Mouse (Mus musculus) frontal cortex, postnatal 36 days (tissue): ENCODE results near the gene Phtf1.

Experiments
- DNase-seq, 2 experiments: peaks; one replicate each; pipeline ENCODE4 v3.0.0; 2022; ENCODE audit warnings: low spot score in 2 of 2

Phtf1 gene

GRCm38 (mm10) chr3:103967861-103968691 lies at the start of gene Phtf1:
TSS of gene Phtf1 (plus strand) at chr3:103968110.
- DNase-seq: peak; percentile 85 to 89

DNA sequence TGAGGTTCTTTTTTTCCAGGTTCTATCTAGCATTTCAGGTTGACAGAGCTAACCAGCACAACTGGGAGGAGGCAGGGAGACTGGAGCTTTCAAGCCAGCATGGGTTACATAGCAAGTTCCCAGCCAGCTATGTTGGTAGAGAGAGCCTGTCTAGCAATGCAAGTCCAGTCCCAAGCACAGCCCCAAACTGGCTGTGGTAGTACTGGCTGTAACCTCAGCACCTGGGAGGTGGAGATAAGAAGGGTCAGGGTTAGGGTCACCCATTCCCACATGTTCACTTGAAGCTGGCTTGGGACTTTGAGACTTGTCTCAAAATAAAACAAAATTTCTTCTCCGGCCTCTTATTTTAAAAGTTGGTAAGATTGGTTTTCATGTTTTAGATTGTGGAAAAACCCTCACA lies 47.8 kb upstream of the Phtf1 start:
- no peak for DNase-seq

DNA sequence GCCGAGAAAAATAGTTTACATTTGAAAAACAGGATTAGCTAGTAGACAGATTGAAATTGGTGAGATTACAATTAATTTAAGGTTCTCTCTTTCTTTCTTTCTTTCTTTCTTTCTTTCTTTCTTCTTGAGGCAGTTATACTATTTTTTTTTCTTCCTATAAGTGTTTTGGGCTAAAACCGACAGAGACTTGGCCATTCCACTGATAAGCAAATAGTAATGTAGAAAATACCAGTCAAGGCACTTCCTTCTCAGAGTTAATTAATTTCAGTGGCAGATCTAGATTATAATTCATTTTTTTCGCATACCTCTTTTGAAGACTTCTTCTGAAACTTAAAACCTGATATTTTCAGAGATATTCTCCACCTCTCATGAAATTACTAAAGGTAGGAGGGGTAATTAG lies 42.6 kb upstream of the Phtf1 start:
- DNase-seq: no peak

DNA sequence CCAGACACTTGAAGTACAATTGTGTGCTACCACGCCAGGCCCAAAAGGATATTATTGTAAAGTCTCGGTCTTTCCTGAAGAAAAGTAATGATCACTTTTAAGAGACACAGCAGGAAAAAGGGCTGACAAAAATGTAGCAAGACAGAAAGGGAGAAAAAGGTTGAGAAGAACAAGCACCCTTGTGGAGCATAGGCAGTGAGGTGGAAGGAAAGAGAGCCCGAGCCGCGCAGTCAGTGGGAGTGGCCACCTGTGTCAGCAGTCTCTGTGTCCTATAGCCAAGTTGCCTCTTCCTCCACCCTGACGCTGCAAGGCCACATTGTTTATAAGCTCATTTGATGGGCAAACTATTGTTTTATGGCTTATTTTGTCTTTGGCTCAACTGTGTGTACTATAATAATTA lies 40.4 kb upstream of the Phtf1 start:
- DNase-seq: no peak

DNA sequence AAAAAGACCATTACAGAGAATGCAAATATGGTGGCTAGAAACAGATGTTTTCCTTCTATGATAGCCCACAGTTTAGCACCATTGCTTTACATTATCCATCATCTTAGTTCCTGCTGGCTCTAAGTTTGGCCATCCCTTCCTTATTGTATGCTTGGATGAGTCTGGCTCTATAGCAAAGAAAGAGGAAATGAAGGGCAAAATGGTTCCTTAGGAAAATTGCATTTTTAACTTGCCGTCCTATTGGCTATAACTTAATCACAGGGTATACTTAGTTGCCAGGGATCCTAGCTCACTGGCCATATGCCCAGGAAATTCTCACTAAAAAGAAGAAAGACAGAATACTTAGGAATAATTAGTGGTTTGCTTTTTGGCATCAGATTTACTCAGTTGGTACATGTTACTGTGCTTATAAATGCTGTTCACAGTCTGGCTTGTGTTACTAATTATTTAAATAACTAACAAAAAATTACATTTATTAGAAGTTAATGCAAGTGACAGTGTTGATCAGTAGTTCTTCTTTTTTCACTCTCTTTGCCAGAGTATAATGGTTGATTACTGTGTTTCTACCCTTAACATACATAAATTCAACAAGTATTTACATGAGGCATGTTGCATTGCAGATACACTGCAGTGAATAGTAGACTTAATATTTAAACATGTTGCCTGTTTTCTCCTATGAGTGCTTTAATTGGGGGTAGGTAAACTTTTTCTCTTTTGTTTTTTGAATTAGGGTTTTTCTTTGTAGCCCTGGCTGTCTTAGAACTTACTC lies 22.9 kb upstream of the Phtf1 start:
- peak in 1 of 2 experiments; percentile 52 for DNase-seq

GRCm38 (mm10) chr3:103948666-103949065 lies 19.2 kb upstream of the Phtf1 start:
- DNase-seq: no peak

DNA sequence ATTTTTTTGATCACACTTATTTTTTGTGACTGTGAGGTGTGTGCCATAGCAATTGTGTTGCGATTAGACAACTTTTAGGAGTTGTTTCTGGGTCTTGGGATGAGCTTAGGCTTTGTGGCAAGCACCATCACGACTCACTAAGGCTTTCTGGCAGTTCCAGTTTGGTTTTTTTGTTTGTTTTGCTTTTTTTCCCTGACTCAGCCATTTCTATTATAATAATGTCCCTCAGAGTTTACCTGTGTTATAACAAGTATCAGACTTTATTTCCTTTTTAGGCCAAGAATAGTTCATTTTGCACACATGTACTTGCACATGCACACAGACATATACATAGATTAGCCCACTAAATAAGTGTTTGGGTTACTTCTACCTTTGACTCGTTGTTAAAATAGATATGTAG lies 7.3 kb upstream of the Phtf1 start:
- no peak for DNase-seq

GRCm38 (mm10) chr3:103967231-103967630 lies 679 bp upstream of the Phtf1 start:
- no peak for DNase-seq

GRCm38 (mm10) chr3:103968701-103969100 lies 791 bp downstream of the Phtf1 start:
- peak; percentile 57 to 61 for DNase-seq

DNA sequence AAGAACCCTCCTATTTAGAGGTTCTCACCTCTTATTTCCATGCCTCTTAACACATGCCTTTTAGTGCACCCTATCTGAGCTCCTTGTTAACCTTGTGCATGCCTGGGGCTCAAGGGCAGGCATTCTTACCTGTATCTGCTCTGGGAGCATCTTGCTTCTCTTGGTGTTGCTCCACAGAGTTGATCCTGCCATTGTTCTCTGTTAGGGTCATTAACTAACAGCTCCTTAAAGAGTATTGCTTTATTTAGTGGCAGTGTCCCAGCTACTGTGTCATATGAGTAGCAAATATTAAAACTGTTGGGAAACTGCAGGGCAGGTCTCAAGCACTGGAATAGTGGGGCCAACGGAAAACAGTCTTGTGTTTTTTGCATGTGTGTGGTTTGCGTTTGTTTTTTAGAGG lies 3.2 kb downstream of the Phtf1 start:
- no peak for DNase-seq

DNA sequence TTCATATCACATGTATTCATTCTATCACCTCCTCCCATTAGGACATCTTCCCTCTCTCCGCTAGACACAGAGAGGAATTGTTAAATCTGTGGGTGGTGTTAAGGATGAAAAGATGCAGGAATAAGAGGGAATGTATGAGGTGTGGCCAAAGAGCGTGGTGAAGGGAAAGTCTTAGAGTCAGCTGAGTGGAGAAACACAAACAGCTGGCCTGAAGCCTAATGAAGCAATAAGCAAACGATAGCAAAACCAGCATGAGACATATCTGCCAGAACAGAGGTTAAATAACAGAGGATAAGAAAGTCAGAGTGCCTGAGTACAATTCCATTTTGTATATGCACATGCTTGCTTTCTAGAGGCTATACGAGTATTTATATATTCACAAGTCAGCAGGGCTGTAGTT lies 16.6 kb downstream of the Phtf1 start:
- DNase-seq: no peak

DNA sequence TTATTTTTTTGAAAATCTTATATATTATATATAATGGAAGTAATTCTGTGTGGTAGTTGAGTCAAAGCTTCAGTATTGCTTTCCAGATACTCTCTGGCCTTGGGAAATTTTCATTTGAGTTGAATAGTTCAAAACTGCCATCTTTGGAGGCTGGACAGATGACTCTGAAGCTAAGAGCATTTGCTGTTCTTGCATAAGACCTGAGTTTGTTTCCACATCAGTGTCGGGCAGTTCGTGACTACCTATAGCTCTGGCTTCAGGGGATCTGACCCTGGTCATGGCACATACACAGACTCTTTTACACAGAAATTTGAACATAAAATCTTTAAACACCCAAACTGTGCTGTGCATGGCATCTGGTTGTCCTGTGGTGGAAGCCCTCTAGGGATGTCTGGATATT lies 17.3 kb downstream of the Phtf1 start:
- DNase-seq: no peak

DNA sequence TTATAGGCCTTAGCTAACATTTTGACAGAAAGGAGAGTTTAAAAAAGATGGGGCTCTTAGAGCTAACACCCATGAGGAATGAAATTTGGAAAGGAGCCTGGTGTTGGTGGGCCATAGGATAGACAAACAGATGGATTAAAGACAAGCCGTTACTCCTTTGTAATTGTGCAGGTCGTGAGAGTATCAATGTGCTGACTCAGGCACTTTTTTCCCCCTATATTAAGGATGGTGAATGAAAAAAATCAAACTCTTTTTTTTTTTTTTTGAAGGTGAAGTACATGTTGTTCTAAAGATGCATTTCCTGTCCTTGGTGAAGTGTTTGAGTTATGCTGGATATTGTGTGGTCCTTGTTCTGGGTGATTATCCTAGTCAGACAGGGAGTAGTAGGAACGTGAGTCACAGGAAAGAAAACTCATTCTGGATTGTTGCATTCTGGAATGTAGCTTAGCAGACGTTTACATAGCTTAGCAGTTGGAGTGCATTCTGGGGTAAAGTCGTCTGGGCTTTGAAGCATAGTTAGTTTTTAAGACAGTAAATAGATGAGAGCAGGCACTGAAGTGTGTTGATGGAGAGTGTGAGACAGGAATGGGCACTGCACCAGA lies 20.0 kb downstream of the Phtf1 start:
- no peak for DNase-seq

DNA sequence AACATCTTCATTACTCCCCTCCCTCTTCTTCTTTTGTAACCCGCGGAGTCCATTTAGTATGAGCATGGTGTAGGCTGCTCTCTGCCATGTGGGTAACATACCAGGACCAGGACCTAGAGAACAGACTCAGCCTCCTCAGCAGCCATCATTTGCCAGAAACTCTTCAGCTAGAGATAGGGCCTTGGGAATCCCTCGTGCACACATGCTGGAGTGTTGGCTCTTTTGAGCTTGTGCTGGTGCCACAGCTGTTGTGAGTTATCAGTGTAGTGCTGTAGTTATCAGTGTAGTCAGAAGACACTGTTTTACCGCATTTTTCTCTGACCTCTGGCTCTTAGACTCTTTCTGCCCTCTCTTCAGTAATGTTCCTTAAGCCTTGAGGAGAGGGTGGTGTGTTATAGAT lies 21.4 kb downstream of the Phtf1 start:
- no peak for DNase-seq

DNA sequence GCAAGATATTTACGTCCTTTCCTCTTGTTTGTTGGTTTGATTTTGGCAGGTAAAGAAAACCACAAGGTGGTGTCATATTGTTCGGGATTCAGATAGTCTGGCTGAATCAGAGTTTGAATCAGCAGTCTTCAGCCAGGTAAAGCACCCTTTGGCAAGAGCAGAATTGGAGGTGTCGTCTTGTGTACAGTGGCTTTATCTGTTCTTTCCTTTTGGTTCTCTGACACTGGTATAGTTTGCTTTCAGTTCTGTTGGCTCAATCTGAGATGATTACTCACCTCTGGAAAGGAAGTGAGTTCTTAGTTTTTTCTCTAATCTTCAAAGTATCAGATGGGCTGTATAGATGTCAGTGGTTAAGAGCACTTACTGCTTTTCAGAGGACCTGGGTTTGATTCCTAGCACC lies 23.4 kb downstream of the Phtf1 start:
- no peak for DNase-seq

- no peak for DNase-seq
Observed at GRCm38 (mm10) chr3:103998724-103999123, 30.8 kb downstream of the Phtf1 start.

- no peak for DNase-seq
Observed at GRCm38 (mm10) chr3:104006896-104007466, 39.1 kb downstream of the Phtf1 start.

- DNase-seq: peak in 1 of 2 experiments; percentile 27
Observed at GRCm38 (mm10) chr3:104007479-104007878, 39.6 kb downstream of the Phtf1 start.

DNA sequence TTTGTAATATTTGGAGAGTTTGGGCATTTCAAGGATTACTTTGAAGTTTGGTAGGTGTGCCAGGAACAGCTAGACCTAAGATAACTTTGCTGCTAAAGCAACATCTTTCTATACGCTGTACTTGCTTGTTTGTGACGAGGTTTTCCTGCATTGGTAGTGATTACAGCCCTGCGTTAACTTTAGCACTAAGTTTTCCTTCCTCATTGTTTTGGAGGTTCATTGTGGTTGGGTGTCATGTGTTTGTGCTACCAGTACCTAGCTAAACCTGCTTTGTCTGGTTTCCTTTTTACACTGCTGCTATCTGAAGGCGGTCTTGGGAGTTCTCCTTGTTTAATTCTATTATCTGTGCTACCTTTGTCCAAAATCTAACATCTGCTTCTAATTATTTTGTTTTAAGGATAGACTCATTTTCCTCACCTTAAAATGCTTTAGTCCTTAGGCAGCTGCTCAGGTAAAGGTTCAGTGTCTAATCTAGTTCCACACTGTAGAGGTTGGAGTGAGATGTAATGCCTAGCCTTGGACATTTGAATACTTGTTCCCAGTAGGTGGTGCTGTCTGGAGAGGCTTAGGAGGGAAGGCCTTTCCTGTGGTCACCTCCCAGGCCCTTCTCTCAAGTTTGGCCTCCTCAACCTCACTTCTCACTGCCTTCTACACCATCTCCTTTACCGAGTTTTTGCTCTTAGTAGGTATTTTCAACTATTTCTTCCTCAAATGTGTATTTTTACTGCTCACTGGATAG lies 42.2 kb downstream of the Phtf1 start:
- no peak for DNase-seq

DNA sequence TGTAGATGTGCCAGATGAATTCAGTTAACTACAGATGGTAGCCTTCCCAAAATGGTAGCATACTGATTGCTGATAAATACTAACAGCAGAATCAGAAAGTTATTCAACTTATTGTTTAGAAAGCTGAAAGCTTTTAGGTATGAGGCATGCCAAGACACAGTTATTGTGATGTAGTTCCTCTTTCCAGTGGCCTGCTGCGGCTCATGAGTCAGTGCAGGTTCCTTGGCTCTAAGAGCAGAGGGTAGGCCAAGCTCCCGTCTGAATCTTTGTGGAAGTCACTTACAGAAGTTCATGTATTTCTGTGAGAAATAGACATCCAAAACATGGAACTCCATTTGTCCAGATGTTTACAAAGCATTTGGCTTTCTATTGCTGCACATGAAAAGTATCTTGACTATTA lies 44.1 kb downstream of the Phtf1 start:
- DNase-seq: no peak

DNA sequence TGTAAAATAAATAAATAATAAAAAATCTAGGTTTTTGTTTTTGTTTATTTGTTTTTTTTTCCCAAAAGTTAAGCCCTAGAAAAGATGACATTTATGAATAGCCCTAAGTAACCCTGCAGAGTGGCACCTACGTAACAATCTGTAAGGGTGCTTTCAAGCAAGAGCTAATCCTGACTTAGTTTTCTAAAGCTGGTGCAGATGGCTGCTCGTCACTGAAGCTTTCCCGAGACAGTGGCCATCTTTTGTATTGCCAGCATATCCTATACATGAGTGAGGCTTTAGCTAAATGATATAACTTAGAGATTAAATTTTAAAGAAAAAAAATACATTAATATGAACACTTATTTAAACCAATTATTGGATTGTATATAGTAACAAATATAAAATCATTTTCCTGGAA lies 50.0 kb downstream of the Phtf1 start:
- DNase-seq: no peak

- DNase-seq: no peak
Observed at GRCm38 (mm10) chr3:104019453-104019852, 51.5 kb downstream of the Phtf1 start.
